Mouse (Mus musculus) MEL (cell line): Measurements from ENCODE around the gene Spry1. TPM values are rescaled to one million over a fixed set of nuclear protein-coding genes. Genes with fewer than 3 reads are reported as not detected.

Experiments used
- DNase-seq: peaks from one replicate; pipeline ENCODE4 v3.0.0; 2011; ENCODE audit warnings: low read depth, low spot score
- H3K27ac ChIP-seq: 2 replicates; pipeline ENCODE4 v1.5.1; 2012; ENCODE audit warnings: low read depth, mild to moderate bottlenecking, control low read depth, low read length, moderate library complexity; ENCODE audit not compliant: control insufficient read depth
- H3K27me3 ChIP-seq, 2 experiments: fragments of 150-350 bp in 1 of 2; sonication (generic) in 1 of 2; 2 replicates each; pipeline ENCODE4 v1.6.1; 2012; ENCODE audit warnings: low read length in 2 of 2, mild to moderate bottlenecking in 2 of 2, improper control_type of control experiment in 1 of 2, moderate library complexity in 1 of 2; ENCODE audit not compliant: insufficient read depth in 2 of 2, control insufficient read depth in 1 of 2
- H3K36me3 ChIP-seq, 2 experiments: 2 replicates each; pipeline ENCODE4 v1.6.1; 2012 to 2014; ENCODE audit warnings: low read length in 2 of 2, improper control_type of control experiment in 1 of 2, inconsistent platforms in 1 of 2, mild to moderate bottlenecking in 1 of 2; ENCODE audit not compliant: insufficient read depth in 2 of 2, control insufficient read depth in 1 of 2
- H3K4me1 ChIP-seq, 2 experiments: fragments of 150-350 bp in 1 of 2; sonication (generic) in 1 of 2; 2 replicates each; pipeline ENCODE4 v1.6.1; 2012; ENCODE audit warnings: low read length in 2 of 2, improper control_type of control experiment in 1 of 2, mild to moderate bottlenecking in 1 of 2; ENCODE audit not compliant: insufficient read depth in 2 of 2, control insufficient read depth in 1 of 2
- H3K4me3 ChIP-seq, 2 experiments: fragments of 150-350 bp in 1 of 2; sonication (generic) in 1 of 2; 2 replicates each; pipeline ENCODE4 v1.5.1; 2012; ENCODE audit warnings: low read depth in 2 of 2, low read length in 2 of 2, mild to moderate bottlenecking in 2 of 2, moderate library complexity in 2 of 2, control low read depth in 1 of 2, improper control_type of control experiment in 1 of 2; ENCODE audit not compliant: control insufficient read depth in 1 of 2, insufficient read depth in 1 of 2
- H3K79me2 ChIP-seq: 2 replicates; pipeline ENCODE4 v1.6.1; 2012; ENCODE audit warnings: mild to moderate bottlenecking, low read length, moderate library complexity; ENCODE audit not compliant: control insufficient read depth, poor library complexity, insufficient read depth
- H3K9ac ChIP-seq: 2 replicates; pipeline ENCODE4 v1.6.1; 2012; ENCODE audit warnings: low read depth, mild to moderate bottlenecking, control low read depth, low read length, moderate library complexity; ENCODE audit not compliant: control insufficient read depth, poor library complexity, severe bottlenecking
- H3K9me3 ChIP-seq: fragments of 150-350 bp; sonication (generic); replicated peaks from 2 replicates; pipeline ENCODE4 v1.6.1; 2012; ENCODE audit warnings: mild to moderate bottlenecking, low read length, improper control_type of control experiment, moderate library complexity; ENCODE audit not compliant: insufficient read depth
- BHLHE40 ChIP-seq: IDR thresholded peaks from 2 replicates; pipeline ENCODE4 v1.6.1; 2012; ENCODE audit warnings: low read depth, mild to moderate bottlenecking, inconsistent platforms, low read length, improper control_type of control experiment, borderline replicate concordance
- CTCF ChIP-seq, 3 experiments: IDR thresholded peaks in 2 of 3; conservative IDR thresholded peaks in 1 of 3; 2 replicates each; pipeline ENCODE4 v1.5.1; 2011 to 2012; ENCODE audit warnings: low read length in 3 of 3, low read depth in 2 of 3, mild to moderate bottlenecking in 2 of 3, improper control_type of control experiment in 1 of 3, inconsistent platforms in 1 of 3, mixed read lengths in 1 of 3, moderate library complexity in 1 of 3; ENCODE audit not compliant: control insufficient read depth in 1 of 3, insufficient read depth in 1 of 3, poor library complexity in 1 of 3, severe bottlenecking in 1 of 3
- E2F4 ChIP-seq: IDR thresholded peaks from 2 replicates; pipeline ENCODE4 v1.6.1; 2011; ENCODE audit warnings: low read depth, low read length, improper control_type of control experiment, borderline replicate concordance
- ELF1 ChIP-seq: IDR thresholded peaks from 2 replicates; pipeline ENCODE4 v1.6.1; 2014; ENCODE audit warnings: low read depth, mild to moderate bottlenecking, inconsistent platforms, low read length, improper control_type of control experiment, moderate library complexity
- GABPA ChIP-seq: IDR thresholded peaks from 2 replicates; pipeline ENCODE4 v1.6.1; 2012; ENCODE audit warnings: low read depth, mild to moderate bottlenecking, inconsistent platforms, low read length, improper control_type of control experiment, moderate library complexity
- GATA1 ChIP-seq: IDR thresholded peaks from 2 replicates; pipeline ENCODE4 v1.6.1; 2011; ENCODE audit warnings: low read depth, low read length, improper control_type of control experiment
- JUND ChIP-seq: IDR thresholded peaks from 2 replicates; pipeline ENCODE4 v1.6.1; 2011; ENCODE audit warnings: low read depth, mild to moderate bottlenecking, improper control_type of control experiment, low read length
- KAT2A ChIP-seq: conservative IDR thresholded peaks from 2 replicates; pipeline ENCODE4 v1.6.1; 2012; ENCODE audit warnings: low read depth, low read length, improper control_type of control experiment, inconsistent platforms
- MAFK ChIP-seq: IDR thresholded peaks from 2 replicates; pipeline ENCODE4 v1.6.1; 2011; ENCODE audit warnings: low read depth, mild to moderate bottlenecking, low read length, improper control_type of control experiment, borderline replicate concordance
- MAX ChIP-seq: IDR thresholded peaks from 2 replicates; pipeline ENCODE4 v1.6.1; 2011; ENCODE audit warnings: low read length, improper control_type of control experiment
- MEF2A ChIP-seq: IDR thresholded peaks from 2 replicates; pipeline ENCODE4 v1.6.1; 2014; ENCODE audit warnings: low read depth, mild to moderate bottlenecking, inconsistent platforms, low read length, improper control_type of control experiment; ENCODE audit not compliant: poor library complexity, insufficient replicate concordance, severe bottlenecking; ENCODE audit errors: extremely low read depth
- MYB ChIP-seq: IDR thresholded peaks from 2 replicates; pipeline ENCODE4 v1.6.1; 2011; ENCODE audit warnings: mild to moderate bottlenecking, low read depth, low read length, improper control_type of control experiment
- NELFE ChIP-seq: IDR thresholded peaks from 2 replicates; pipeline ENCODE4 v1.6.1; 2011; ENCODE audit warnings: low read depth, low read length, improper control_type of control experiment
- NRF1 ChIP-seq: IDR thresholded peaks from 2 replicates; pipeline ENCODE4 v1.6.1; 2014; ENCODE audit warnings: low read depth, mild to moderate bottlenecking, inconsistent platforms, low read length, improper control_type of control experiment, moderate library complexity; ENCODE audit not compliant: poor library complexity, insufficient read depth, severe bottlenecking
- POLR2AphosphoS5 ChIP-seq: IDR thresholded peaks from 2 replicates; pipeline ENCODE4 v1.6.1; 2012; ENCODE audit warnings: low read depth, borderline replicate concordance, mild to moderate bottlenecking, inconsistent platforms, low read length, moderate library complexity, mixed read lengths
- SIN3A ChIP-seq: IDR thresholded peaks from 2 replicates; pipeline ENCODE4 v1.6.1; 2012; ENCODE audit warnings: low read length, improper control_type of control experiment, inconsistent platforms
- TBP ChIP-seq: IDR thresholded peaks from 2 replicates; pipeline ENCODE4 v1.8.0; 2011; ENCODE audit warnings: low read depth, low read length, improper control_type of control experiment
- TCF12 ChIP-seq: IDR thresholded peaks from 2 replicates; pipeline ENCODE4 v1.6.1; 2014; ENCODE audit warnings: low read depth, mild to moderate bottlenecking, inconsistent platforms, low read length, improper control_type of control experiment, moderate library complexity
- UBTF ChIP-seq: IDR thresholded peaks from 2 replicates; pipeline ENCODE4 v1.6.1; 2012; ENCODE audit warnings: low read depth, mild to moderate bottlenecking, inconsistent platforms, low read length, improper control_type of control experiment, moderate library complexity, borderline replicate concordance; ENCODE audit not compliant: insufficient read depth
- USF1 ChIP-seq: IDR thresholded peaks from 2 replicates; pipeline ENCODE4 v1.6.1; 2014; ENCODE audit warnings: low read depth, mild to moderate bottlenecking, inconsistent platforms, low read length, improper control_type of control experiment, moderate library complexity
- USF2 ChIP-seq, 2 experiments: IDR thresholded peaks; 2 replicates each; pipeline ENCODE4 v1.6.1; 2011 to 2012; ENCODE audit warnings: improper control_type of control experiment in 2 of 2, low read length in 2 of 2, borderline replicate concordance in 1 of 2, inconsistent platforms in 1 of 2, low read depth in 1 of 2, mild to moderate bottlenecking in 1 of 2; ENCODE audit not compliant: insufficient read depth in 1 of 2
- ZC3H11A ChIP-seq: IDR thresholded peaks from 2 replicates; pipeline ENCODE4 v1.6.1; 2012; ENCODE audit warnings: low read depth, mild to moderate bottlenecking, inconsistent platforms, low read length, improper control_type of control experiment
- ZKSCAN1 ChIP-seq: IDR thresholded peaks from 2 replicates; pipeline ENCODE4 v1.6.1; 2012; ENCODE audit warnings: low read depth, mild to moderate bottlenecking, inconsistent platforms, low read length, improper control_type of control experiment, moderate library complexity
- ZMIZ1 ChIP-seq: IDR thresholded peaks from 2 replicates; pipeline ENCODE4 v1.6.1; 2012; ENCODE audit warnings: low read depth, mild to moderate bottlenecking, inconsistent platforms, low read length, improper control_type of control experiment, moderate library complexity
- polyA plus RNA-seq, 2 experiments: library from polyadenylated mRNA; stranded (reverse) in 1 of 2; unstranded in 1 of 2; fragments of >175 nt in 1 of 2; fragments of >200 nt in 1 of 2; gene quantifications; 2 replicates each; pipeline versions ENCODE4 v1.2.1 to v1.2.4; 2012; ENCODE audit warnings: low replicate concordance in 2 of 2, low read depth in 1 of 2; ENCODE audit not compliant: insufficient read length in 2 of 2, insufficient read depth in 1 of 2, missing spikeins in 1 of 2
- total RNA-seq: library from RNA; depleted of rRNA; stranded (reverse); fragments of 300-350 nt; gene quantifications from 2 replicates; pipeline ENCODE4 v1.2.3, GENCODE M21; 2012

Gene Spry1
- total and polyA plus RNA-seq, 3 experiments: 0.31 TPM; not detected in 2

GRCm38 (mm10) chr3:37676291-37676690 lies 36.5 kb downstream of the Spry1 start:
- peaks cover 17 to 39% of the 10 kb centered on the region in 2 experiments for H3K4me1 ChIP-seq
- H3K27ac ChIP-seq: no peak overlapping the region
- H3K9ac ChIP-seq: no peak overlapping the region
- no peaks in the 10 kb centered on the region for H3K27me3 ChIP-seq
- H3K4me3 ChIP-seq: no peak overlapping the region
- no peak for DNase-seq
- peaks cover 10 to 38% of the 10 kb centered on the region in 2 experiments for H3K36me3 ChIP-seq
- peaks cover 26% of the 10 kb centered on the region for H3K79me2 ChIP-seq
- TF ChIP-seq USF1 (no peak), MYB (no peak), CTCF (IDR thresholded peaks at IDR 0.05 in 2 of 3, conservative IDR thresholded peaks at IDR 0.05 in 1 of 3; ENCODE audit: control insufficient read depth in 1 of 3, insufficient read depth in 1 of 3, low read depth in 2 of 3, low read length in 3 of 3, poor library complexity in 1 of 3, severe bottlenecking in 1 of 3) (no peak), GATA1 (no peak), SIN3A (no peak), BHLHE40 (no peak), JUND (no peak)
- no peaks in the 10 kb centered on the region for H3K9me3 ChIP-seq

DNA sequence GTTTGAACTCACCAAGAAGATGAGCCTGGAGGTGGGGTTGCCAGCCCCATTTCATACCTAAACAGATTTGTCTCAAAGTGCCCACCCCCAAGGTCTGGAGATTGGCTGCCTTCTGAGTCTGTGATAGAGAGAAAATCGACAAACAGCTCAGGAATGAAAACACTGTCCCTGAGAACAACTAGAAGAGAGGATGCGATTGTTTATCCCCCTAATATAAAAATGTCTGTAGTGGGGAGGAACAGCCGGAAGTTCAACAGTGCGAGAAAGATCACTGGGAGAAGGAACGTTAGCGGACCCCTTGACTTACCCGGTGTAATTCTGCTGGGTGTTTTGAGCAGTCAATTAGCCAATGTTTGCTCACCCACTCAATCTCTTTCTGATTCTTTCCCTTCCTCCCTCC lies 46.5 kb downstream of the Spry1 start:
- H3K27me3 ChIP-seq: no peaks in the 10 kb centered on the region
- H3K4me3 ChIP-seq: no peak overlapping the region
- no peak overlapping the region for H3K27ac ChIP-seq
- no peak overlapping the region for H3K9ac ChIP-seq
- no peaks in the 10 kb centered on the region for H3K79me2 ChIP-seq
- no peaks in the 10 kb centered on the region for H3K9me3 ChIP-seq
- peaks cover 0 to 2% of the 10 kb centered on the region in 2 experiments; a peak in 2 of 4 replicates for H3K4me1 ChIP-seq
- TF ChIP-seq KAT2A (no peak), NRF1 (no peak), MAFK (no peak), E2F4 (no peak), TCF12 (no peak), ZKSCAN1 (no peak), NELFE (no peak), GABPA (no peak), POLR2AphosphoS5 (no peak), BHLHE40 (no peak), MAX (no peak), ELF1 (no peak), USF2 (IDR thresholded peaks at IDR 0.05; ENCODE audit: borderline replicate concordance in 1 of 2, insufficient read depth in 1 of 2, low read depth in 1 of 2, low read length in 2 of 2) (no peak), ZMIZ1 (no peak), ZC3H11A (no peak), TBP (no peak), GATA1 (no peak), MEF2A (no peak), UBTF (no peak)
- peaks cover 0 to 4% of the 10 kb centered on the region in 2 experiments; a peak in 2 of 4 replicates for H3K36me3 ChIP-seq
- DNase-seq: no peak
